Mouse (Mus musculus) adrenal gland, postnatal 14 days (tissue): ENCODE results near the gene Usp8. TPM values are rescaled to one million over a fixed set of nuclear protein-coding genes. Genes with fewer than 3 reads are reported as not detected.

Source experiments
- total RNA-seq: library from RNA; stranded (reverse); gene quantifications from 2 replicates; pipeline ENCODE4 v1.2.3, GENCODE M21; 2021

The Usp8 gene
- total RNA-seq, 1 experiment from 2014 or later = 69.2 TPM

Other genes starting within 250 kb of the Usp8 start
- gene Atp8b4, start 206.7 kb upstream of the Usp8 start, total RNA-seq = 0.70 and 2.0 TPM in 2 replicates
- gene Slc27a2, start 154.9 kb upstream of the Usp8 start, total RNA-seq = 68.8 and 158 TPM in 2 replicates
- gene Hdc, start 88.0 kb upstream of the Usp8 start, total RNA-seq = 11.8 and 14.9 TPM in 2 replicates
- gene Gabpb1, start 31.0 kb upstream of the Usp8 start, total RNA-seq = 18.7 and 19.9 TPM in 2 replicates
- not detected in 2 replicates for gene Usp50, start 76.1 kb downstream of the Usp8 start, total RNA-seq
- gene Trpm7, start 168.9 kb downstream of the Usp8 start, total RNA-seq = 48.7 and 51.9 TPM in 2 replicates
- gene Sppl2a, start 225.9 kb downstream of the Usp8 start, total RNA-seq = 59.1 and 64.9 TPM in 2 replicates